Mouse (Mus musculus) CH12.LX (cell line): Measurements from ENCODE around the gene Gm20661.

ENCODE experiments used
- CTCF ChIP-seq, 2 experiments: IDR thresholded peaks in 1 of 2; conservative IDR thresholded peaks in 1 of 2; 2 replicates each; pipeline ENCODE4 v1.5.1; 2011 to 2012; ENCODE audit warnings: low read depth in 2 of 2, low read length in 2 of 2, improper control_type of control experiment in 1 of 2, inconsistent platforms in 1 of 2, mild to moderate bottlenecking in 1 of 2, moderate library complexity in 1 of 2
- EP300 ChIP-seq: IDR thresholded peaks from 2 replicates; pipeline ENCODE4 v1.6.1; 2011; ENCODE audit warnings: low read length, improper control_type of control experiment
- JUND ChIP-seq: conservative IDR thresholded peaks from 2 replicates; pipeline ENCODE4 v1.6.1; 2011; ENCODE audit warnings: low read depth, low read length, improper control_type of control experiment
- MAX ChIP-seq: IDR thresholded peaks from 2 replicates; pipeline ENCODE4 v1.6.1; 2011; ENCODE audit warnings: low read length, improper control_type of control experiment
- MAZ ChIP-seq: IDR thresholded peaks from 2 replicates; pipeline ENCODE4 v1.6.1; 2012; ENCODE audit warnings: low read depth, mild to moderate bottlenecking, inconsistent platforms, low read length, improper control_type of control experiment, moderate library complexity
- MEF2A ChIP-seq: IDR thresholded peaks from 2 replicates; pipeline ENCODE4 v1.6.1; 2014; ENCODE audit warnings: low read depth, mild to moderate bottlenecking, inconsistent platforms, low read length, improper control_type of control experiment, borderline replicate concordance
- POLR2A ChIP-seq: IDR thresholded peaks from 2 replicates; pipeline ENCODE4 v1.6.1; 2011; ENCODE audit warnings: low read depth, mild to moderate bottlenecking, improper control_type of control experiment, low read length
- POLR2AphosphoS2 ChIP-seq: IDR thresholded peaks from 2 replicates; pipeline ENCODE4 v1.6.1; 2011; ENCODE audit warnings: low read depth, low read length, improper control_type of control experiment
- ZC3H11A ChIP-seq: IDR thresholded peaks from 2 replicates; pipeline ENCODE4 v1.6.1; 2012; ENCODE audit warnings: low read depth, mild to moderate bottlenecking, inconsistent platforms, low read length, improper control_type of control experiment

- TF ChIP-seq MEF2A (no peak), CTCF (conservative IDR thresholded peaks at IDR 0.05 in 1 of 2, IDR thresholded peaks at IDR 0.05 in 1 of 2; ENCODE audit: low read depth in 2 of 2, low read length in 2 of 2) (no peak), EP300 (no peak), POLR2A (no peak), JUND (no peak), POLR2AphosphoS2 (no peak), MAZ (no peak), ZC3H11A (no peak), MAX (no peak)
Measured at GRCm38 (mm10) chr9:107978815-107979214, 4.0 kb upstream of the Gm20661 start.
